Mouse (Mus musculus): ENCODE results near the gene Rpl10. TPM values are rescaled to one million over a fixed set of nuclear protein-coding genes. Genes with fewer than 3 reads are reported as not detected.

The Rpl10 gene
- total RNA-seq, 2 experiments from 2014 or later: 150 to 215 TPM

Small RNAs within 50 kb of the gene (microRNA-seq; reads per million reads assigned to microRNA genes)
- gene Mir7091 (not detected), gene Mir7092 (not detected)

Other genes starting within 250 kb of the Rpl10 start
- gene Irak1, start 246.9 kb upstream of the Rpl10 start, total RNA-seq (2021): 10 to 100 TPM; 37.3 to 39.3 TPM
- gene Opn1mw, start 143.3 kb upstream of the Rpl10 start, total RNA-seq (2021): not detected
- 10 to 100 TPM; 77.1 to 78.0 TPM for gene Mecp2, start 135.4 kb upstream of the Rpl10 start, total RNA-seq (2021)
- gene Tex28, start 103.0 kb upstream of the Rpl10 start, total RNA-seq (2021): not detected
- not detected for gene Tktl1, start 93.6 kb upstream of the Rpl10 start, total RNA-seq (2021)
- gene Flna, start 21.0 kb upstream of the Rpl10 start, total RNA-seq (2021): 100 to 1,000 TPM; 199 to 211 TPM
- gene Emd, start 16.1 kb upstream of the Rpl10 start, total RNA-seq (2021): 10 to 100 TPM; 43.9 to 44.4 TPM
- gene Taz, start 11.1 kb downstream of the Rpl10 start, total RNA-seq (2021): 10 to 100 TPM; 56.1 to 56.3 TPM
- gene Dnase1l1, start 11.5 kb downstream of the Rpl10 start, total RNA-seq (2021): 1 to 10 TPM; 2.7 to 3.2 TPM
- 100 to 1,000 TPM; 324 to 341 TPM for gene Atp6ap1, start 26.3 kb downstream of the Rpl10 start, total RNA-seq (2021)
- gene Gdi1, start 34.2 kb downstream of the Rpl10 start, total RNA-seq (2021): 100 to 1,000 TPM; 705 to 729 TPM
- 10 to 100 TPM; 37.6 to 44.6 TPM for gene Fam50a, start 42.2 kb downstream of the Rpl10 start, total RNA-seq (2021)
- gene Plxna3, start 58.3 kb downstream of the Rpl10 start, total RNA-seq (2021): 10 to 100 TPM; 65.7 to 74.2 TPM
- gene Lage3, start 82.8 kb downstream of the Rpl10 start, total RNA-seq (2021): 10 to 100 TPM; 31.9 to 35.9 TPM
- 10 to 100 TPM; 58.7 to 59.2 TPM for gene Ubl4a, start 102.4 kb downstream of the Rpl10 start, total RNA-seq (2021)
- gene Slc10a3, start 102.5 kb downstream of the Rpl10 start, total RNA-seq (2021): 1 to 10 TPM; 2.0 to 2.4 TPM
- gene Fam3a, start 122.5 kb downstream of the Rpl10 start, total RNA-seq (2021): 10 to 100 TPM; 16.4 to 24.1 TPM
- gene Ikbkg, start 122.5 kb downstream of the Rpl10 start, total RNA-seq (2021): 10 to 100 TPM; 42.9 to 45.7 TPM
- 10 to 100 TPM; 29.8 to 33.3 TPM for gene G6pdx, start 158.4 kb downstream of the Rpl10 start, total RNA-seq (2021)
- gene Gm6880, start 210.6 kb downstream of the Rpl10 start, total RNA-seq (2021): not detected

All from left cerebral cortex, postnatal 10 days (tissue).